Mouse (Mus musculus): ENCODE data around the gene Tmem219. TPM values are rescaled to one million over a fixed set of nuclear protein-coding genes. Genes with fewer than 3 reads are reported as not detected.

Gene Tmem219
- 16.7 and 21.3 TPM in 2 replicates for polyA plus RNA-seq (2016; fragmentation: Nextera tagmentation; extraction: Ambion mirVana)

DNA sequence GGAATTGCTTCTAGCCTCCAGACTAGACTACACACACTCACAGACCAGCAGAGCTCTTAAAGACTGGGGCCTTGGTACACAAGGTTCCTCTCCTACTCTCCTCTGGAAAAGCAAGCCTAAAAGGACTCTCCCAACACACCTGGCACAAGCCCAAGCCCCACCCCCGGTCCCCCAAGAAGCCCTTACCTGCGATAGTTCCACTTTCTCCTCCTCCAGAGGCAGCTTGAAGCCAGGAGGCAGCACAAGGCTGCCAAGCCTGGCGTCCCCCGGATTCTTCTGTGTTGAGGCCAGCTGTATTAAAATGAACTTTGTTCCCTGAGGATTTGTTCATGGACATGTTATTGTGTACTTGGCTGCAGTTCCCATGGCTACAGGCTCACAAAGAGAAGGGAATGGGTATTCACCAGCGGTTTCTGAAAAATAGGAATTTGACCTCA, at the start of gene Tmem219:
TSS of gene Tmem219 (minus strand) at position 294 of the 437 bp plus-strand sequence.
- 71% methylated on average over 5 of the region's 5 CpGs for WGBS
- H3K27me3 ChIP-seq (replicated peaks; ENCODE audit: low read depth, poor library complexity, severe bottlenecking), result no peaks in the 10 kb centered on the region
- no peak for DNase-seq (ENCODE audit: low spot score)
- H3K36me3 ChIP-seq (replicated peaks), result no peaks in the 10 kb centered on the region
- peaks cover 10% of the 10 kb centered on the region for H3K4me1 ChIP-seq
- H3K27ac ChIP-seq (replicated peaks), result peak within 1 kb of the TSS; percentile 72
- peak within 1 kb of the TSS; percentile 39 for H3K4me3 ChIP-seq
- H3K9me3 ChIP-seq, result no peaks in the 10 kb centered on the region

DNA sequence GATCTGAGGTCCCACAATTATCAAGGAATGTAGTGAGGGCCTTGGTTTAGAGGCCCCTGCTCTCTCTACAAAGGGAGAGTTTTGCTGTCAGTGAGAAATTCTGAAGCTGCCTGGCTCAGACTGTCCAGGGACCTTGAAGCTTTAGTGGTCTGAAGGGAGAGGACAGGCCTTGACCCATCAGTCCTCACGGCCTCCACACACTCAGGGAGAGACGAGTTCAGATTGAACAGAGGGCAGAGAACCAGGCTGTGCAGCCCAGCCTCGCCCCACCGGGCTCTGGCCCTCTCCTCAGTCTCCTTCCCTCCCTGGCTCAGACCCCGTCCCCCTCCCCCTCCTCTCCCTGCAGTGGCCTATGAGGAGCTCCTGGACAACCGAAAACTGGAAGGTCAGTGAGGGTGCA, 44.6 kb upstream of the Tmem219 start:
- H3K4me1 ChIP-seq, result peaks cover 7% of the 10 kb centered on the region
- no peak overlapping the region for H3K4me3 ChIP-seq
- no peak overlapping the region for H3K27ac ChIP-seq (replicated peaks)
- DNase-seq (ENCODE audit: low spot score), result no peak
- H3K27me3 ChIP-seq (replicated peaks; ENCODE audit: low read depth, poor library complexity, severe bottlenecking), result peaks cover 22% of the 10 kb centered on the region
- H3K36me3 ChIP-seq (replicated peaks), result no peaks in the 10 kb centered on the region
- 68% methylated on average over 6 of the region's 6 CpGs for WGBS
- no peaks in the 10 kb centered on the region for H3K9me3 ChIP-seq

DNA sequence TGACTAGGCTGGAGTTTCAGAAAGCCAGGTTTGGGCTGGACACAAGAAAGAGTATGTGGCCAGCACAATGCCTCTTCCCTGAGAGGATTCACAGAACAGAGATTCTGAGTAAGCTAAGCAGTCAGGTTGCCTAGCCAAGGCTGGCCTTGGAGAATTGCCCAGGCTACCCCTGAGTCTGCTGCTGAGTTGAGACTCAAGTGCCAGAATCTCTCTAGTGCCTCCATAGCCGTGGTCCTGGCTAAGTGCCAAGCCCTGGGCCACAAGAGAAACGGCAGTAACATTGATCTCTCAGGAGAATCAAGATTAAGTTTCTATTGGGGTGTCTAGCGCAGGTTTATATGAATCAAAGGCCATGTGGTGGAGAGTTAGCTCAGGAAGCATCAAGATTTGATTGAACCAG, 42.9 kb upstream of the Tmem219 start:
- H3K4me1 ChIP-seq, result peaks cover 7% of the 10 kb centered on the region
- DNase-seq (ENCODE audit: low spot score), result no peak
- H3K27me3 ChIP-seq (replicated peaks; ENCODE audit: low read depth, poor library complexity, severe bottlenecking), result peaks cover 36% of the 10 kb centered on the region
- WGBS, result 89% methylated on average over 3 of the region's 3 CpGs
- no peaks in the 10 kb centered on the region for H3K9me3 ChIP-seq
- H3K36me3 ChIP-seq (replicated peaks), result no peaks in the 10 kb centered on the region
- no peak overlapping the region for H3K4me3 ChIP-seq
- H3K27ac ChIP-seq (replicated peaks), result no peak overlapping the region

DNA sequence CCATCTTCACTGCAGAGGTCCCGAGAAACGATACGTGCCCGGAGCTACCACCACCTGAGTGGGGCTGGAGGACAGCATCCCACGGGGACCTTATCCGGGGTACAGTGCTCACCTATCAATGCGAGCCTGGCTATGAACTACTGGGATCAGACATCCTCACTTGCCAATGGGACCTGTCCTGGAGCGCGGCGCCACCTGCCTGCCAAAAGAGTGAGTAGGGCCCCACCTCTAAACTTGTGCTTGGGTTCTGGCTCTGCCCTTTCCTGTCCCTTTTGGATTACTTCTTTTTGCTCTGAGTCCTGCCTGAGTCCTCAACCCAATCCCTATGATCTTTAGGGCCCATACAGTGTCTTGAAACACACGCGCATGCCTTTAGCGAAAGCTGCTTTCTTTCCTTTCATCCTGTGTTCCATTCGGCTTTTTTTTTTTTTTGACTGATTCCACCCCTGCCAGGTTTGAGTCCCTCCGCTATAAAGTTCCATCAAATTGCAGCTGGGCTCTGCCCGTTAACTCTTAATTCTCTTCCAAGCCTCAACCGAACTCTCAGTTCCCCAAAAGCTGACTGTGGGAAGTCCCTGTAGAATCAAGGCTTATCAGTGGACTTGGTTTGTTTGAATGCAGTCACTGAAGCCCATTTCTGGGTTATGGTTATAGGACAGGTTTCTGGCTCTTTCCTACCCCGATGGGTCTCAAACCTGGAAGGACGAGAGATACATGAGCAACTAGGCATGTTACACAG, 41.0 kb upstream of the Tmem219 start:
- H3K9me3 ChIP-seq, result no peaks in the 10 kb centered on the region
- DNase-seq (ENCODE audit: low spot score), result peak; percentile 61
- peak overlapping the region; percentile 22; the same call in 1 of the 2 replicates for H3K4me3 ChIP-seq
- peaks cover 36% of the 10 kb centered on the region for H3K27me3 ChIP-seq (replicated peaks; ENCODE audit: low read depth, poor library complexity, severe bottlenecking)
- H3K36me3 ChIP-seq (replicated peaks), result no peaks in the 10 kb centered on the region
- H3K4me1 ChIP-seq, result peaks cover 7% of the 10 kb centered on the region
- no peak overlapping the region for H3K27ac ChIP-seq (replicated peaks)
- 28% methylated on average over 19 of the region's 19 CpGs for WGBS

DNA sequence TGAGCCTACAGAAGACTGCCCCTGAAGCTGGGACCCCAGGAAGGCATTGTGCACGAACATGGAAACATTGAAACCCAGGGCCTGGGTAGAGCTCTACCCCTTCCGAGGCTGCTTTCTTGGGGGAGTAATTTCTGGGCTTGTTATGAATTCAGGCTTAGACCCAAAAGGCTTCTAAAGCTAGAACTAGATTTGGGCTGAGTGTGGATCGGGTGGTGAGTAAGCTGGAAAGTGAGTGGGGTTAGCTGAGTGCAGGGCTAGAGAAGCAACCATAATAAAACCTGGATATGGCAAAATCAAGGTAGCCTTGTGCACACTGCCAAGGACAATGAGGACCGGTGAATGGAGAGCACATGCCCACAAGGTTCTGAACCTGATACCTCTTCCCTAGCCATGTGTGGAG, 39.2 kb upstream of the Tmem219 start:
- H3K4me1 ChIP-seq, result peaks cover 7% of the 10 kb centered on the region
- no peak overlapping the region for H3K4me3 ChIP-seq
- peaks cover 36% of the 10 kb centered on the region for H3K27me3 ChIP-seq (replicated peaks; ENCODE audit: low read depth, poor library complexity, severe bottlenecking)
- H3K9me3 ChIP-seq, result no peaks in the 10 kb centered on the region
- no peak for DNase-seq (ENCODE audit: low spot score)
- H3K27ac ChIP-seq (replicated peaks), result no peak overlapping the region
- H3K36me3 ChIP-seq (replicated peaks), result no peaks in the 10 kb centered on the region
- WGBS, result 83% methylated on average over 4 of the region's 4 CpGs

DNA sequence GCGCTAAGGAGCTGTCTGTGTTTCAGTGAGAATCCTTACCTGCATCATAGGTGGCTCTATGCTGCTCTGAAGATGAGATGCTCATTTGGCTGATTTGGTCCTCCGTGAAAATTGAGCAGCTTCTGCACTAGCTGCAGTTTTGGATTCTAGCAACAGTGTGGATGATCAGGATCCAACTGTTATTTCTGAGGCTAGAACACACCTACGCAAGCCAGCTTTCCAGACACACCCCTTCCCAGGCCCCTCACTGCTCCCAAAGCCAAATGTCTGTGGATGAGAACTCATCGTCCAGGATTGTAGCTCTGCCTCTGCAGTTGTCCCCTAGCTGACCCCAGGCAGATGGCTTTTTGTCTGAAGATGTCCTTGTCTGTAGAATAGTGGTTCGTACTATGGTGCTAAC, 38.4 kb upstream of the Tmem219 start:
- Histone ChIP-seq H3K9me3 (no peaks in the 10 kb centered on the region), H3K4me3 (no peak overlapping the region), H3K4me1 (peaks cover 7% of the 10 kb centered on the region), H3K36me3 (replicated peaks) (no peaks in the 10 kb centered on the region), H3K27me3 (replicated peaks; ENCODE audit: low read depth, poor library complexity, severe bottlenecking) (peaks cover 36% of the 10 kb centered on the region), H3K27ac (replicated peaks) (no peak overlapping the region)
- DNase-seq (ENCODE audit: low spot score), result no peak
- 89% methylated on average over 5 of the region's 5 CpGs for WGBS

DNA sequence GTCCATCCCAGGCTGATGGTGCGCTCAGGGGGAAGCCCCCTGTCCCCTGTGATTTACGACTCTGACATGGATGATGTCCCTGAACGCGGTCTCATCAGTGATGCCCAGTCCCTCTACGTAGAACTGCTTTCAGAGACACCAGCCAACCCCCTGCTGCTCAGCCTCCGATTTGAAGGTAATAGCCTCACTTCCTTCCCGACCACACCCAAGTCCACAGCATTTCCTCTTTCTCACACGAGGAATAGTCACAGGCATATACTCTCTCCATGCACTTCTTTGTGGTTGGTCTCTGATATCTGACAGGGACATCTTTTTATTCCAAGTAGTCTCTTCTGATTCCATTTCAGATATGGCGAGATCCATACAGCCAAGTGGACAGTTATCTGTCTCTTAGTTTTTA, 37.1 kb upstream of the Tmem219 start:
- H3K4me1 ChIP-seq, result peaks cover 7% of the 10 kb centered on the region
- no peaks in the 10 kb centered on the region for H3K9me3 ChIP-seq
- H3K36me3 ChIP-seq (replicated peaks), result no peaks in the 10 kb centered on the region
- H3K27ac ChIP-seq (replicated peaks), result no peak overlapping the region
- DNase-seq (ENCODE audit: low spot score), result no peak
- WGBS, result 78% methylated on average over 9 of the region's 9 CpGs
- peaks cover 36% of the 10 kb centered on the region for H3K27me3 ChIP-seq (replicated peaks; ENCODE audit: low read depth, poor library complexity, severe bottlenecking)
- H3K4me3 ChIP-seq, result no peak overlapping the region

DNA sequence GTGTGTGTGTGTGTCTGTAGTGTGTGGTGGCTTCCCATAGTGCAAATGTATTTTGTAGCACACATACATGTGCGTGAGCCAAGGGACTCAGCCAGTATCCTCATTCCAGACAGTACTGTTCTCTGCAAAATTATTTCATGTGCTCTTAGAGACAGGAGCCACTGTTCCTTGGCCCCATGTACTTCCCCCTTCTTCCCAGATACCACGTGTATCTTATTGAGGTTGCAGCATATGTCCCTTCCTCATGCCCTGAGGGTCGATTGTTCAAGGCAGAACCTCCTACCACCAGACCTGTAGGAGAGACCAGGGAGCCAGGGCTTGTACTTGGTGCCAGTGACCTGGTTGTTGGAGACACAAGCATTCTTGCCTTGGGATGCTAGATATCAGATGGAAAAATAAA, 32.4 kb upstream of the Tmem219 start:
- Histone ChIP-seq H3K27me3 (replicated peaks; ENCODE audit: low read depth, poor library complexity, severe bottlenecking) (peaks cover 37% of the 10 kb centered on the region), H3K27ac (replicated peaks) (no peak overlapping the region), H3K4me1 (peaks cover 19% of the 10 kb centered on the region), H3K9me3 (no peaks in the 10 kb centered on the region), H3K4me3 (no peak overlapping the region), H3K36me3 (replicated peaks) (no peaks in the 10 kb centered on the region)
- WGBS, result 67% methylated on average over 3 of the region's 3 CpGs
- no peak for DNase-seq (ENCODE audit: low spot score)

DNA sequence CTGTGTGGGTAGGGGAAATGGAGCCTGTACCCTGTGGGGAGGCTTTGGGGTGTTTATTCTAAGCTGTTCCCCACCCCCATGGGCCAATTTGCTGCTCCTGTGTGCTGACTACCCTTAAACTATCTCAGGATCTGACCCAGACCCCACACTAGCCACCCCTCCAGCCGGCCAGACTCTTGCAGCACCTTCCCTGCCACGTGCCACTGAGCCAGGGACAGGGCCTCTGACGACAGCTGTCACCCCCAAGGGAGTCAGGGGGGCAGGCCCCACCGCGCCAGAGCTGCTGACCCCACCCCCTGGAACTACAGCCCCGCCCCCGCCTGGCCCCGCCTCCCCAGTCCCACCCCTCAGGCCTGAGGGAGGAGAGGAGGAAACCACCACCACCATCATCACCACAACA, 29.9 kb upstream of the Tmem219 start:
- Histone ChIP-seq H3K4me1 (peaks cover 35% of the 10 kb centered on the region), H3K9me3 (no peaks in the 10 kb centered on the region), H3K4me3 (no peak overlapping the region), H3K36me3 (replicated peaks) (no peaks in the 10 kb centered on the region), H3K27me3 (replicated peaks; ENCODE audit: low read depth, poor library complexity, severe bottlenecking) (peaks cover 60% of the 10 kb centered on the region), H3K27ac (replicated peaks) (no peak overlapping the region)
- WGBS, result under 1% methylated on average over 8 of the region's 8 CpGs
- DNase-seq (ENCODE audit: low spot score), result no peak

DNA sequence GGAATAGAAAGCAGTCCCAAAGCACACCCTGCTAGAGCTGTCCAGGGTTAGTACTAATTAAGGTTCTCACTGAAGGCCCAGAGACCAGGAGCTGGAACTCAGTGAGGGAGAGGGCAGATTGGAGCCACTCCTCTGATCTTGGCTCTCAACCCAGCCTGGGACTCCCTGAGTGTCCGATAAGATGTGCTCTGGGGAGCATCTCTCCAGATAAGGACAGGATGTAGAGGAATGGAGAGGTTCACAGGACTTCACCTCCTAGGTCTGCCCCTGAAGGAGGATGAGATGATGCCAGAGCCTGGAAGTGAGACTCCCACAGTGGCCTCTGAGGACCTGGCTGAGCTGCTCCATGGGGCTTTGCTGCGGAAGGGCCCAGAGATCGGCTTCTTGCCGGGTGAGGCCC, 29.0 kb upstream of the Tmem219 start:
- no peak for DNase-seq (ENCODE audit: low spot score)
- Histone ChIP-seq H3K27me3 (replicated peaks; ENCODE audit: low read depth, poor library complexity, severe bottlenecking) (peaks cover 60% of the 10 kb centered on the region), H3K4me1 (peaks cover 35% of the 10 kb centered on the region), H3K27ac (replicated peaks) (no peak overlapping the region), H3K36me3 (replicated peaks) (0 out of 2 replicates have a peak, but pooled peaks cover 5% of the 10 kb centered on the region), H3K9me3 (no peaks in the 10 kb centered on the region), H3K4me3 (peak overlapping the region; percentile 67; the same call in 1 of the 2 replicates)
- 20% methylated on average over 4 of the region's 4 CpGs for WGBS

DNA sequence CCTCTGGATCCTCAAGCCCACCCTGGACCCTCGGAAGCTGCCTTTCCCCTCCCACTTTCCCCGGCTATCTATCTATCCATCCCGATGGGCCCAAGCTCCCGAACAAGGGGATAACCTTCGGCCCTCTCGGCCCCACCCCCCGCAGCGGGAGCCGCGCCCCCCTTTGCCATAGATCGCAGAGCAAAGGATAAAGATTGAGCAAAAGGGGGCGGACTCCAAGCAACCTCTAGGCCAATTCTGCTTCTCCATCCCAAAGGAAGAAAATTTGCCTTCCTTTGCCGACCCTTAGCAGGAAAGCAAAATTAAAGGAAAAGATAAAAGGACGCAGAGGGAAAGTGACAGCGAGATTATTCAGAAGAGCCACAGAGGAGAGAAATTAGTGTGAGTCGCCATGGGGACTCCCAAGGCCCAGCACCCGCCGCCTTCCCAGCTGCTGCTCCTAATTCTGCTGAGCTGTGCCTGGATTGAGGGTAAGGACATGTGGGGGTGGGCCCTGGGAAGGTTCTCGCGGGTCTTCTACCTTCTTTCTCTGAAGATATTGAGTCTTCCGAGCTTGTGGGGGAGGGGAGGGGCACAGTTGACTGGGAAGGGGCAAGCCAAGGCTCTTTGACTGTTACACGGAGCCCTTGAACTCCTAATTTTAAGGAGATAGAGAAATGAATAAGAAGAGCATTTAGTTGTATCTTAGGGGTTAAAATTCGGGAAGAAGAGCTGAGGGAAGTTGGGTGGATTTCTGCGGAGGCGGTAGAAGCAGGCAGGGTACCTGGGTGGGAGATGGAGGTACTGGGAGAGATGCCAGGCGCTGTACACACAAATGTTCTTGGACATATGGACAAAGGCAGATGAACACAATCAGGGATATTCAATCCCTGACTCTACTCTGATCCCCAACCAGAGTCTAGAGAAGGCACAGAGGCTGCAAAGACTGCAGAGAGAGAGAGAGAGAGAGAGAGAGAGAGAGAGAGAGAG, 28.2 kb upstream of the Tmem219 start:
- H3K27me3 ChIP-seq (replicated peaks; ENCODE audit: low read depth, poor library complexity, severe bottlenecking), result peaks cover 60% of the 10 kb centered on the region
- WGBS, result 5% methylated on average over 26 of the region's 26 CpGs
- no peak for DNase-seq (ENCODE audit: low spot score)

DNA sequence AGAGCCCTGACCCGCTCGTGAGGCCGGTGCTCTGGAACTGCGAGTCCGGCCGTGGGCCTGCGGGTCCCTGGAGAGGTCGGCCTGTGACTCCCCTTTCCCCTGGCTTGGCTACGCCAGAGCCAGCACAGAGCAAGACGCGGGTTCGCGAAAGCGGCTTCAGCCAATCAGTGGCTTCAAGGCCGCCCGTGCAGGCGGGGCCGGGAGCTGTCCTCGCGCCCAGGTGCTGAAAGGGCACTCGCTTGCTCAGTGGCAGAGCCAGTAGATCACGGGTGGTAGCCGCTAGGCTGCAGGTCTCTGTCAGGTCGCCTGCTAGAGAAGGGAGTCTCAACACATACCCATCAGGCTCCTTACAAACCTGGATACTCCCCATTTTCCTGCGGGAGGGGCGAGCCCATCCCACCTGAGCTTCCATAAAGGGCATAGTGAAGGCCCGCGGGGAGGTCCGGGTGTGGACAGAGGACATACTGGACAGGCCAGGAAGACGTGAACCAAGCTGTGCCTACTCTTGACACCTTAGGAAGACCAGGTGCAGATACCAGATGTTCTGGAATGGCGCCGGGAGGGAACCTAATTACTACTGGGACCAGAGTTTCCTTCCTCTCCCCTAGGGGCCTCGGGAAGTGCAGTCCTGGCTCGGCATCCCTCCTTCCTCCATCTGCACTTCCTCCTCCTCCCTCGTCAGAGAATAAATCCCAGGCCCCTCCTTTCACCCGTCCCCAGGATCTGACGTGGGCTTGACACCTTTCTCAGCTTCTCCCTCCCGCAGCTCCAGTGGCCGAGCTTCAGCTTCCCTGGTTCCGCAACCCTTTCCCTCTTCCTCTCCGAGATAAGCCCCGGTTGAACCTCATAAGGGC, 27.3 kb upstream of the Tmem219 start, which contains the start of gene Sez6l2:
TSS of gene Sez6l2 (plus strand) at position 771 of the 854 bp plus-strand sequence.
- H3K9me3 ChIP-seq, result no peaks in the 10 kb centered on the region
- H3K36me3 ChIP-seq (replicated peaks), result peaks cover 18% of the 10 kb centered on the region
- H3K27me3 ChIP-seq (replicated peaks; ENCODE audit: low read depth, poor library complexity, severe bottlenecking), result peaks cover 60% of the 10 kb centered on the region
- H3K4me1 ChIP-seq, result peaks cover 35% of the 10 kb centered on the region
- H3K4me3 ChIP-seq, result peak within 1 kb of the TSS; percentile 67
- under 1% methylated on average over 42 of the region's 42 CpGs for WGBS
- H3K27ac ChIP-seq (replicated peaks), result peak within 1 kb of the TSS; percentile 66
- DNase-seq (ENCODE audit: low spot score), result peak; percentile 96

More for the DNA sequence above, 28.2 kb upstream of the Tmem219 start:
- Histone ChIP-seq H3K27ac (replicated peaks) (no peak overlapping the region), H3K9me3 (no peaks in the 10 kb centered on the region), H3K4me3 (peak overlapping the region; percentile 67), H3K4me1 (peaks cover 35% of the 10 kb centered on the region), H3K36me3 (replicated peaks) (peaks cover 11% of the 10 kb centered on the region)

Measured in embryonic facial prominence, embryonic 10.5 days (tissue).